Mouse (Mus musculus) adrenal gland (tissue): ENCODE measurements around the gene Nrp2.

Source experiments
- intact Hi-C: fragments of 180-260 bp; cut with DNase I; formaldehyde crosslinking; loops from one replicate; pipeline ENCODE4 v1.15.1; 2025

The Nrp2 gene

GRCm38 (mm10) chr1:62720727-62721705 is 17.9 kb downstream of the Nrp2 start:
- intact Hi-C loops, result loop anchor here (5.0 kb wide), 1 partner anchor 56 kb away; no protein-coding TSS in a partner anchor

- intact Hi-C loops, result loop anchor here (5.0 kb wide), 1 partner anchor 56 kb away; no protein-coding TSS in a partner anchor
Measured at GRCm38 (mm10) chr1:62721706-62722187, 18.7 kb downstream of the Nrp2 start.

GRCm38 (mm10) chr1:62722526-62722925 is 19.4 kb downstream of the Nrp2 start:
- intact Hi-C loops, result loop anchor here (5.0 kb wide), 1 partner anchor 55 kb away; no protein-coding TSS in a partner anchor

- intact Hi-C loops, result loop anchor here (5.0 kb wide), 1 partner anchor 53 kb away; no protein-coding TSS in a partner anchor
Measured at GRCm38 (mm10) chr1:62723891-62724290, 20.8 kb downstream of the Nrp2 start.

- intact Hi-C loops, result loop anchor here (5.0 kb wide), 1 partner anchor 53 kb away; no protein-coding TSS in a partner anchor
Measured at GRCm38 (mm10) chr1:62724461-62725021, 21.5 kb downstream of the Nrp2 start.

GRCm38 (mm10) chr1:62725032-62725678 is 22.1 kb downstream of the Nrp2 start:
- intact Hi-C loops, result no loop called here

- intact Hi-C loops, result no loop called here
Measured at GRCm38 (mm10) chr1:62727191-62727590, 24.1 kb downstream of the Nrp2 start.

GRCm38 (mm10) chr1:62728421-62728820 is 25.3 kb downstream of the Nrp2 start:
- intact Hi-C loops, result no loop called here

- intact Hi-C loops, result no loop called here
Measured at GRCm38 (mm10) chr1:62728926-62729325, 25.8 kb downstream of the Nrp2 start.

GRCm38 (mm10) chr1:62729345-62730150 is 26.5 kb downstream of the Nrp2 start:
- intact Hi-C loops, result no loop called here

GRCm38 (mm10) chr1:62732036-62732435 is 29.0 kb downstream of the Nrp2 start:
- intact Hi-C loops, result no loop called here

GRCm38 (mm10) chr1:62734420-62734931 is 31.4 kb downstream of the Nrp2 start:
- intact Hi-C loops, result no loop called here

- intact Hi-C loops, result no loop called here
Measured at GRCm38 (mm10) chr1:62734980-62735379, 31.9 kb downstream of the Nrp2 start.

GRCm38 (mm10) chr1:62735835-62736234 is 32.8 kb downstream of the Nrp2 start:
- intact Hi-C loops, result no loop called here

GRCm38 (mm10) chr1:62736455-62737012 is 33.4 kb downstream of the Nrp2 start:
- intact Hi-C loops, result no loop called here

GRCm38 (mm10) chr1:62738165-62738564 is 35.1 kb downstream of the Nrp2 start:
- intact Hi-C loops, result no loop called here

GRCm38 (mm10) chr1:62742092-62742491 is 39.0 kb downstream of the Nrp2 start:
- intact Hi-C loops, result no loop called here

GRCm38 (mm10) chr1:62743064-62743694 is 40.1 kb downstream of the Nrp2 start:
- intact Hi-C loops, result no loop called here

- intact Hi-C loops, result no loop called here
Measured at GRCm38 (mm10) chr1:62745889-62746288, 42.8 kb downstream of the Nrp2 start.
